Mouse (Mus musculus): ENCODE data around the gene Cyfip1.

The Cyfip1 gene

DNA sequence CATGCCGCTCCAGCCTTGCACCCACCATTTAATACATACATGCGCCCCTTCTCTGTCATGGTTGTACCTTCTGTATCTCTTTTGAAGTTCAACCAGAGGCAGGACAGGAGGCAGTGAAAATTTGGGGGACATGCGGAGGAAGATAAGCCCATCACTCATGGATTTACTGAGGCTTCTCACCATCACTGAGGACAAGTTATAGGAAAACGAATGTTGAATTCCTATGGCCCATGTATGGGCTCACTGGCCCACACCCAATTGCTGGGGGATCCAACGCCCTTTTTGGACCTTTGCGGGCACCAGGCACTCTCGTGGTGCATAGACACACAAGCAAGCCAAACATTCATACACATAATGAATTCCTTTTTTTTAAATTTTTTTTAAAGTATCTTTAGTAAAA, at the start of gene Cyfip1:
TSS of gene Cyfip1 (plus strand) at position 301 of the 400 bp plus-strand sequence.
- DNase-seq (ENCODE audit: inconsistent ontology term) = no peak

DNA sequence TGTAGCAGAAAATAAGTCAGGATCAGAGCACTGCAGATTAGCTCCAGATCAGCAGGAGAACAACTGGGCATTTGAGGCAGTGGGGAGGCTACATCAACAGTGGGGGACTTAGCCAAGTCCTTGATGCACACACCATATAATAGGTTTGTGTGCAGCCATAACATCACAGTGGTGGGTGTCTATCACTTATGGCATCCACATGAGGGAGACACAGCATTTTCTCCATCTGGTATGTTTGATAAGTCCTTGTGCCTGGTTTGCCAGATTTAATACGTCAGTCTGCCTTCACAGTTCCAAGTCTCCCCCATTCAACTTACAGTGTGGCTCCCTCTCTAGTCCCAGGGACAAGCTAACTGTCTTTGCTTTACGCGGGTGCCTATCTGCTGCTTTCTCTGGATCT, 49.3 kb upstream of the Cyfip1 start:
- no peak for DNase-seq (ENCODE audit: inconsistent ontology term)

DNA sequence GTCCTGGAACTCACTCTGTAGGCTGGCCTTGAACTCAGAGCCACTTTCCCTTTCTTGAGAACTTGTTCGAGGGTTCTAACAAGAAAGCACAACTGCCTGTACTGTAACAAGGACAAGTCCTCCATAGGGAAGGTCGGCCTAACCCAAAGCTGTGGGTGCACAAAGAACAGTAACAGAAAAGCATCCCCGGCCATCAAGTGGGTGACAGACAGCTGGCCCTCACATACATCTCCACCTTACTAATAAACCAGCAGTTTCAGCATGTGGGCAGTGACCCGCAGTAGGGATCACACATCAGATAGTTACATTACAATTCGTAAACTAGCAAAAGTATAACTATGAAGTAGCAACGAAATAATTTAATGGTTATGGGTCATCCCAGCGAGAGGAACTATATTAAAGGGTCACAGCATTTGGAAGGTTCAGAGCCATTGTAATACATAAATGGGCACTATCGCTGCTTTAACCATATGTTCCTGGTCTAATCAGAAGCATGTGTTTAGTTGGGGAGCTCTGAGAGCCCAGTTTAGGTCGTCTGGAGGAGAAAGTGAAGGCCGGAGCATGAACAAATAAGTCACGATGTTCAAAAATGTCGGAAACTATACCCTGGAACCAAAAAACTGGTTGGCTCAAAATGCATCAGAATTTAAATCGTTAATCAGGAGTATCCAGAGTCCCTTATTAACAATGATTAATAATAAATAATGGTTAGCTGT, 48.2 kb upstream of the Cyfip1 start:
- no peak for DNase-seq (ENCODE audit: inconsistent ontology term)

DNA sequence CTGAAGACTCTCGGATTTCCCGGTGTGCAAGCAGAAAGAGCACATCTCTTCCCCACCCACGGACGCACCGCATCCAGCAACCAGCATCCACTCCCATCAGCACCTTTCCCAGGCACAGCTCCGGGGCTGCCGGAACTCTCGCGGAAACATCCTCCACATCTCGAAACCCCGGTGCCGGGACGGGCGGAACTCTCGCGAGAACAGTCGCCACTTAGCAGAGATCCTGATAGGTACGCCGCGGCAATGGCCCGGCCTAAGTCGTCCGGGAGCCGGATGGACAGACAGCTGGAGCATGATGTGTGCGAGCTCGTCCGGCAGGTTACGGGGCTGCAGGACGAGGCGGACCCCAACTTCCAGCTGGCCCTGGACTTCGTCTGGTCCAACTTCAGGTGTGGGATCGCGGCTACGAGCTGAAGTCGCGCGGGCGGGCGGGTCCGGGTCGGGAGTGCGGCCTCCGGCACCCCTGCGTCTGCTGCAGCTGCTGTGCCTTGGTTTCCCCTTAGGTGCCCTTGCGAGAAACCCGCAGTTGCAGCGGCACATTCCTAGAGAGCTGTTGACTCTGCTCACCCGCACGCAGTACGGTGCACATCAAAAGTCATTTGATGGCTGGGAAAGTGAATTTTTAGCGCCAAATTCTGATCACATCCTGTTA, 47.5 kb upstream of the Cyfip1 start, which contains the start of gene Tubgcp5:
TSS of gene Tubgcp5 (plus strand) at position 203 of the 652 bp plus-strand sequence.
- peak; percentile 98 for DNase-seq (ENCODE audit: inconsistent ontology term)

DNA sequence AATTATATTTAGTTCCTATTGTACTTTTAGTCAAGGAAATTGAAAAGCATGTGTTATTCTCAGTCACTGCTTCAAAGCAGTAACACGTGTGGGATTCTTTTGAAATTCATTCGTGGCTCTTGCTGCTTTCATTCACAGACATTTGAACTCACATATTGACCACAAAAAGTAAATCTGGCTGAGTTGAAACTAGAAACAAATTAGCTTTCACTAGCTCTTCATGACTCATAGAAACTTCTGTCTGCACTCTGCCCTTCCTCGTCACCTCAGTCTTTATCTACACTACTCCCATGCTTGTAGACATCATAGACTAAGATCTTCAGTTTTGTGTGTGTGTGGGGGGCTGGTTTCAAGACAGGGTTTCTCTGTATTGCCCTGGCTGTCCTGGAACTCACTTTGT, 41.6 kb upstream of the Cyfip1 start:
- no peak for DNase-seq (ENCODE audit: inconsistent ontology term)

DNA sequence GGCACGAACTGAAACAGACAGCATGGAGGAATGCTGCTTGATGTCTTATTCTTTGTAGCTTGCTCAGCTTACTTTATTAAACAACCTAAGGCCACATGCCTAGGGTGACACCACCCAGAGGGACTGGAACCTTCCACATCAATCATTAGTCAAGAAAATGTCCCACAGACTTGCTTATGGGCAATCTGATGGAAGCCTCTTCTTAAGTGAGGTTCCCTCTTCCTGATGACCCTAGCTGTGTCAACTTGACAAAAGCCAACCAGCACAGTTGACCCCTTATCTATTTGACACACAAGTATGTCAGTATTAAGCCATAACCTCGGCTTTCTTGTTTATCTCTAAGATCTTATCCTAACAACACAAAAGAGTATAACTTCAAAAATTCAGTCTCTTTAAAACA, 31.6 kb upstream of the Cyfip1 start:
- DNase-seq (ENCODE audit: inconsistent ontology term) = no peak

DNA sequence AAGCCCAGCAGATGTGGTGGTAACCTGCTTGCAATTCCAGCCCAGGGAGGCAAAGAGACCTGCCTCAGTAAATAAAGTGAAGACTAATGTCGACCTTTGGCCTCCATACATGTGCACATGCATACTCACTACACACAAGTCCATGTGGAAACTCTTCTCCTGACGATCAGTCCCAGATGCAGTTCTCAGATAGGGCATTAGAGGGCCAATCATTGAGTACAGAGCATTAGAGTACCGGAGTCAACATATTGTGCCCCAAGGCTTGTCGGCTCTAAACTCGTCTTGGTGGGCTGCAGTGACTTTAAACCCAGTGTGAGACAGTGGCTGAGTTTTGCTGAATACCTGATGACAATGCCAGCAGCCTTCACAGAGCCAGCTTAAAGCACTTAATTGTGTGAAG, 17.1 kb upstream of the Cyfip1 start:
- DNase-seq (ENCODE audit: inconsistent ontology term) = no peak

DNA sequence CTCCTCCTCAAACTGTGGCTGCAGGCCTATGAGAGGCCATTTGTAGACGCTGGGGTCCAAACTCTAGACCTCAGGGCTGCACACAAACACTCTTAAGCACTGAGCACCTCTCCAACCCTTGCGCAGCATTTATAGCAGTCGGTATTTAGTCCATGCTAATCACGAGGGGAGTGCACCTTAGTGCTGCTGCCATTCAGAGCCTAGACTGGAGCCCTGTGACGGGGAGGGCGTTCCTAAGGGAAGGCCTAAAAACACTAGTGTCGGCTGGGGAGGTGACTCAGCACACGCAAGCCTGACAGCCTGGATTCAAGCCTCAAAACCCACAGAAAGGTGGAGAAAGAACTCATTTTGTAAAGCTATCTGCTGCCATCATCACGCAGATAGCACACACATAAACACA, 14.0 kb upstream of the Cyfip1 start:
- no peak for DNase-seq (ENCODE audit: inconsistent ontology term)

DNA sequence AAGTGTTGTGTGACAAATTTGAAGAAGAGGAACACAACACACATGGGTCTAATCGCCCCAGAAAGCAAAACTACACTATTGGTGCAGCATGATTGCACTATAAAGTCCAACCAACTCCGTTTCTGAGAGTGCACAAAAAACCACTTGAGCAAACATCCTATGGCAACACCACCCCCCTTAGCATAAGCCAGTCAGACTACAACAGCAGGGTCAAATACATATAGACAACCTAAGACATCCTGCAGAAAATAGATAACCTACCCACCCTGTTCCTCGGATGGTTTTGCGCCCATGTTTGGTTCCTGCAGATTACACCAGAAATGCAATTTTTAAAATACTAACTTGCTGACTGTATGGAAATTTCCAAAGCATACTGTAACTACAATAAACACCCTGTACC, 4.7 kb upstream of the Cyfip1 start:
- no peak for DNase-seq (ENCODE audit: inconsistent ontology term)

DNA sequence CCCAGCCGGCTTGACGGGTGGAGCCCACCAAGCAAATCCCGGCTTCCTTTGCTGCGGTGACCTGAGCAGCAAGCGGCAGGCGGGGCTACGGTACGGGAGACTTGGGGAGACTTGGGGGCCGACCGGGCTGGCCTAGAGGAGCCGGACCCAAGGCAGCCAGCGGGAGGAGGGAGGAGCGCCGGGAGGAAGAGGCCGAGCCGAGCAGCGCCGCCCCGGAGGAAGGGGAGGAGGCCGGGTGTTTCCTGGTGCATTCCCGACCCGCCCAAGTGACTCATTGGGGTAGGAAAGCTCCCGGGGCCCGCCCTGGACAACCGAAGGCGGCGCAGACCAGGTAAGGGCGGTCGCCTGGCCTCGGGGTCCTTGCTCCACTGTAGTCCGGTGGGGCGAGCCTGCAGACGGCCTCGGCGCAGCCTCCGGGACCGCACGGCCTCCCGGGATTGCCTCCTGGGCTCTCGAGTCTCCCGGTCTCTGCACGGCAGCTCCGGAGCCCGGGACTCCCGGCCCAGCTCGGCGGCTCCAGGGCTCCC, 495 bp downstream of the Cyfip1 start:
- DNase-seq (ENCODE audit: inconsistent ontology term) = peak; percentile 96

DNA sequence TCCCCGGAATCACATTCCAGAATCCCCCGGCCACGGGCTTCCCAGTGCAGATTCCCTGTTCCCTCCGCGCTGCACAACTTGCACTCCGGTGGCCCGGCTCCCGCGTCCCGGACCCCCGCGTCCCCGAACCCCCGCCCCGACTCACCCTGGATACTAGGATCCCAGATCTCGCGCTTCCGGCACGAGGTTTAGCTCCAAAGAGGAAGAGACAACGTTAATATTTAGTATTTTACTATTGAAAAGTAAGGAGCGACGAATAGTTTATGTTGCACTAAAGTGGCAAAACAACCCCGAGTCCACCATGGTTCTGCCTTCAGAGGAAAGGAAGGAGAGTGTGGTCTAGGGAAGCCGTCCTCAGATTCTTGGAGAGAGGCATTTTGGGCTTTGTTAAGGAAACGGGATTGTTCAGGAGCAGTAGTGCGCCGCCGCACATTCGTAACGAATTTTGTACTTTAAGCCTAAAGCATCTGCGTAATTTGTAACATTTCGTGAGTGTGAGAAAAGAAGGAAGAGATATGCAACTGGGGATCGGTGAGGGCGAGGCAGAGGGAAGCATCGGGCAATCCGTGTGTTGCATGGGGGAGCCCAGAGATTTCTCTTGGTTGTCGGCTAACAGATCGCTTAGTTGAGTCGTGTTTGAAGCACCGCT, 1.1 kb downstream of the Cyfip1 start:
- peak; percentile 33 for DNase-seq (ENCODE audit: inconsistent ontology term)

DNA sequence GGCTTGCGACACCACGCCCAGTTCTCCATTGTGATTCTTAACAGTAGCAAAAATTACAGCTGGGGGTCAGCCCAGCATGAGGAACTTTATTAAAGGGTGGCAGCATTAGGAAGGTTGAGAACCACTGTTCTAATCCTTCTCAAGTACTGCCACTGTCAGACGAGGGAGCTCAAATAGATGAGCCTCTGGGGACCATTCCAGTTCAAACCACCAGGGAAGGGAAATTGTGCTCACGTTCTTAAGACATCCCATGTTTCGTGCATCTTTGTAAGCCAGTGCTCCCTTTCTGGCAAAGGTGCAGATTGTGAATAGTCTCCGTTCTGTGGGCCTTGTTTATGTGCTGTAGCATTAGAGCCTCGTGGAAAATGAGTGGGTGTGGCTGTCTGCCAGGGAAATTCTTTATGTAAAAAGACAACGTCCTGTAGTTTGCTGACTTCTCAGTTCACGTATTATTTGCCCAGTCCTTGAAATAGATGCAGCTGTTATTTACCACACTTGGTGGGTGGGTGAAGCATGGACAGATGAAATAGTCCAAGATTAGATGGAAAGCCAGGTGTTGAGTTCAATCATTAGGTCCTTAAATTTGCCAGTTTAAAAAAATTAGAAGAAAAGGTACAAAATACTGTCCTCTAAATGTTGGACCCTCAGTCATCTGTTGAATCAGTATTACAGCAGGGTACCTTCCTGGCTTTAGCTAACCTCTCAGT, 5.2 kb downstream of the Cyfip1 start:
- DNase-seq (ENCODE audit: inconsistent ontology term) = no peak

DNA sequence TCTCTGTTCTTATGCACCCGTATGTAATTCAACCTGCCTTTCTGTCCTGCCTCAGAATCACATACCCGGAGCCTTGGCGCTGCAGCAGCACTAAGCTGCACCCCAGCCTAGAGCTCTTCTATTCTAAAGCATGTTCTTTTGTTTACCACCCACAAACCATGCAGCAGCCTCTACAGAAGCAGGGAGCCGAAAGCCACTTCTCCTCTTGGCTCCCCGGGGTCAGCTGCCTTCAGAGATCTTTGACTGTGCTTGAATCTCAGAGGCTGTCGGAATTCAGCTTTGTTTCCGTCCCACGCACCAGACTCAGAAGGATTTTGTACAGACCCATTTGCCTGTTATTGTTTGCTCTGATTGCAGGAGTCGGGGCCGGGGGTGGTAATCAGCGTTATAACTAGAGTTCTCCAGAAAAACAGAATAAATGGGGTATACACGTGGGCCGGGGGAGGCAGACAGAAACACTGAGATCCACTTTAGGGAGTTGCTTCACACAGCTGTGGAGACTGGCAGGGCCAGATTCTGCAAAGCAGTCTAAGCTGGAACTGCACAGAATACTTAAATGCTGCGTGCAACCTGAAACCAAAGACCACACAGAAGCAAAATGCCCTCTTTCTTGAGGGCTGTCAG, 8.5 kb downstream of the Cyfip1 start:
- peak; percentile 46 for DNase-seq (ENCODE audit: inconsistent ontology term)

DNA sequence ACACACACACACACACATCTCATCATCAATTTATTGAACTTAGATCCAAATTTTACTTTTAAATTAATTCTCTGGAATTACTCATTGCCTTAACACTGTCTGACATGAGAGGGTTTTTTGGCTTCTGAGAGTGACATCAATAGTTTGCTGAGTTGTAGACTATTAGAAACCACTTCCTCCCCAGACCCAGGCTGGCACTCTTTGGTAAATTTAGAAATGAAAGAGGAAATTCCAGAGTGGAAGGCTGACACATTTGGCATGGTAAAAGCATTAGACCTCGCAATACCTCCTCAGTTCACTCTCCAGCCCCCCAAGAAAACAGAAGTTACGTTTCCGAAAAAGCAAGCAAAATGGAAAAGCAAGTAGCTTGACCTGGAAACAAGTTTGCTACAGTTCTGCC, 11.2 kb downstream of the Cyfip1 start:
- peak; percentile 74 for DNase-seq (ENCODE audit: inconsistent ontology term)

DNA sequence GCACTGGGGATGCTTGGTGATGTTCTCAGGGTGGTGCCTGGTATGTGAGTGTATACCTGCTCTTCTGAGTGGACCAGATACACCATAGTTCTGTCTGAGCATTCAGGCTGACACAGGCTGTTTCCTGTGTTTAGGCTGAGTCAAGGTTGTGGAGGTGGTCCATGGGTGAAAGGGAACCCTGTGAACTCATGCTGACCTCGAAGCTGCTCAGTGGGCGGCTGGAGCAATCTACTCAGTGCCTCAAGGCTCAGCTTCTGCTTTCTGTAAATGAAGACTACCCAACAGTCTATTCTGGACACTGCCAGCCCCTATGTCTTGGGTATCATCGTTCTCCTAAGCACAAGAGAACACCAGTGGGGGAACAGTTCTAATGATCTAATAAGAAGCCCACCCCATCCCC, 14.1 kb downstream of the Cyfip1 start:
- no peak for DNase-seq (ENCODE audit: inconsistent ontology term)

DNA sequence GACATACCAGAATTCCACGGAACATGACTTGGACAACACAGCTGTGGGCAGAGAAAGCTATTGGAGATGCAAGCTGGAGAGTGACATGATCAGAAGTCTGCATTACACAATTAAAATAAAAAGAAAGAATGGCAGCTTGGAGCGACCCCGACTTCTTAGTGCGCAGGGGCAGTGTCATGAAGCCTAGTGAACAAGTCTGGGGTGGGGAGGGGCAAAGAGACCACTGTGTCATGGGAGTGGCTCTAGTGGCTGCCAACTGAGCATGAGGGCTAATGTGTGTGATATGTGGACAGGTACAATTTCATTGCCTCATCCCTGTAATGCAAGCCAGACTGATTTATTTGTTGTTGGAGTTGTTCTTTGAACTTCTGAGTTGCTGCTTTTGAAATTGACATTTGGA, 15.2 kb downstream of the Cyfip1 start:
- no peak for DNase-seq (ENCODE audit: inconsistent ontology term)

DNA sequence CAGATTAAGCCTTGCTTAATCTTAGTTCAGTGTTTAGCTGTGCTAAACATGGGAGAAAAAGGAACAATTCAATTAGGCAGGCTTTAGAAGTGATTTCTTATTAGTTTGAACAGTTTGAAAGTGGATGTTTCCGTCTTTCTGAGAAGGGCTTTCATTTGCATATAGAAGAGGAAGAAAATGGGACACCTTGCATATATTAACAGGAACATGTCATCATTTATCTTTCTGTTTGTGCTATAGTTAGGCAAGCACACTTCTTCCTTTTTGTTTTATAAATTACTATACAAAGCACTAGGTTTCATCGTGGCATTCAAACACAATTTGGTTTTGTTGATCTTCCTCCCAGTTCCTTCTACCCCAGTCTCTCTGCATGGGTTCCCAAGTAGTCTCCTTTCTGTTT, 16.2 kb downstream of the Cyfip1 start:
- no peak for DNase-seq (ENCODE audit: inconsistent ontology term)

DNA sequence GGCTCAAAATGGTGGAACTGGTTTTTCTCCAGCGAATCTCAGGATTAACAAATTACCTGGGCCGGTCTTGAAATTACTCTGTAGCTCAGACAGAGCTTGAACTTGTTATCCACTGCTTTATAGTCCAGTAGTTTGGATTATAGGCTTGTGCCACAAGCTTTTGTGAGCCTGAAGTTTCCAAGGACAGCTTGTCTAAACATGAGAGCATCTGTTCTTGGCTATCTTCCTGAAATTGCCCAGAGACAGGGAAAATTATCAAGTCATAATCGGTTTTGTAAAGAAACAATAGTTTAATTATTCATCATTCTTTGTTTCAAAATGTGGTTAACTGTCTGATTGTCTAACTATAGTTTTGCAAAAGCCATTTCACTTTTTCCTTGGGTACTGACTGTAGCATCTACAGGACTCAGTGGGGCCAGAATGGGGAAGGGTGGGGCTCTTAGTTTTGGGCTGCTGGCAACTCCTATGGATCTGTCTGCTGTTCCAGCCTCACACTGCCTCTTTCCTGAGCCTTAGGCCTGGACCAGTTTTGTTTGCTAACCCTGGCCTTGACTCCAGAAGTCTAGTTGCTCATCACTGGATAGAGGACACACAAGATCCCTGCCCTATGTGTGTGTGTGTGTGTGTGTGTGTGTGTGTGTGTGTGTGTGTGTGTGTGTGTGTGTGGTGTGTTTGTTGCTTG, 17.4 kb downstream of the Cyfip1 start:
- peak; percentile 74 for DNase-seq (ENCODE audit: inconsistent ontology term)

DNA sequence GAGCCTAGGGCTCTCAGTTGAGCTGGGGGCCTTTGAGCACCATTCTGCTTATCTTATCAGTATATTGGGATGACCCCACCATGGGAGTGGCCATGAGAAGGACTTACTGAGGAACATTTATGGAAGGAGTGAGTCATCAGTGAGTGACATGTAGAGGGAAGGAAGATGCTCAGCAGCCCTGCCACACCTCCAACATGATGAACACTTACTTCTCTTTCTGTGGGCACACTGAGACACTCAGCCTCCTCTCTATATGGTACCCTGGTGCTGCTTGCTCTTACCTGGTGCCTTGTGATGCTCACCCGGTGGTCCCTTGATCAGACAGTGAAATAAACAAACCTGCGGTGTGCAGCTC, 17.9 kb downstream of the Cyfip1 start:
- peak; percentile 62 for DNase-seq (ENCODE audit: inconsistent ontology term)

DNA sequence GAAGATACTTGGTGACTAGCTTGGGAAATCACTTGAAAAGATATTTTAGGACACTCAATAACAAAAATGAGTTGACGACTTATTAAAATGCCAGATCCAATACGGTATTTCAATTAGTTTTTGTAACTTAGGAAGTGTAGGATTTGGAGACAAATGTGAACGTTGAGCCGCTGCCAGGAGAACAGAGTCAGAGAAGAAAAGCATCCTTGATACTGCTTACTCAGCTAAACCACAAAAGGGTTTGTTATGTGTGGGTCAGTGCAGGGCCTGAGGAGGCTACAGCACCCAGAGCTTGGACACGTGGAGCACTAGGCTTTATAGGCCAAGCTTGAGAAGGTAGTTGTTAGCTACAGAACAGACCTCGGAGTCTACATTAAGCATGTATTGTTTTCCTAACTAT, 18.4 kb downstream of the Cyfip1 start:
- peak; percentile 82 for DNase-seq (ENCODE audit: inconsistent ontology term)

DNA sequence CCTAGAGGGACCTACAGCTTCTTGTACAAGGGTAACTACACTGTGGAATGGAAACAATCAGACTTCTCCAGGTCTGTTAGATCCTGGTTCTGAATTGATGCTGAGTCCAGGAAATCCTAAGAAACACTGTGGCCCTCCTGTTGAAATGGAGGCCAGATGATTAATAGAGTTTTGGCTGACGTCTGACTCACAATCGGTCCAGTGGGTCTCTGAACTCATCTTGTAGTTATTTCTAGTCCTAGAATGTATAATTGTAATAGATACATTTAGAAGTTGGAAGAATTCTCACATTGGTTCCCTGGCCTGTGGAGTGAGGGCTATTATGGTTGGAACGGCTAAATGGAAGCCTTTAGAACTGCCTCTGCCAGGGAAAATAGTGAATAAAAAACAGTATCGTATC, 19.6 kb downstream of the Cyfip1 start:
- peak; percentile 50 for DNase-seq (ENCODE audit: inconsistent ontology term)

All from Muller cell, postnatal 12 days (primary cell).